Mouse (Mus musculus): Measurements from ENCODE around the gene Rasl11b. TPM values are rescaled to one million over a fixed set of nuclear protein-coding genes. Genes with fewer than 3 reads are reported as not detected.

Rasl11b gene
- total and polyA plus RNA-seq, 2 experiments from 2014 or later, result 2.6 to 10.6 TPM

DNA sequence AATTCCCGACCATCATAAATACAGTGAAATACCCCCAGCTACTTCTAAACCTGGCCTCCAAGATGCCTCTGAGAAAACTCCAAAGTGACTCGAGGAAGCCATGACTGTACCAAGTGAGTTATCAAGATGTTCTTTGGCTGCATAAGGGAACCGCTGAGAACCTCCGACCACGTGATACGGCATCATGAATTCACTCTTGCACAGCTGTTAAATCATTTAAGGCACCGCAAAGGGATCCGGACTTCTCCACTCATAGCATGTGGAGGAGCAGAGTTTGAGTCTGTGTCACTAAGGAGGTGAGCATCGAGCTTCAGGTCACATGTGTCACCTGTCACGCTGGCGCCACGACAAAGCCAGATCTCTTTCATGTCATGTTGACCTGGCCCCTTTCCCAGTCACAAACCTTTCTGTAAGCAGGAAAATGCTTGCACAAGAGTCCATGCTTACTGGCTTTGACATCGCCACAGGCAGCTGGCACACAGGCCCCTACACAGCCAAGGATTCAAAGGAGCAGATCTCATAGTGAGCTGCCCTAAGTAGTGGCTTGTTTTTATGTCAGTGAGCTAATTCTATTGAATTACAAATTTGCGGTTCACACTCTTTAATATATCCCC, 49.4 kb downstream of the Rasl11b start:
- Histone ChIP-seq H3K9ac (replicated peaks; ENCODE audit: low read length, poor library complexity, severe bottlenecking) (no peak overlapping the region), H3K4me3 (ENCODE audit: low read depth, low read length) (no peak overlapping the region), H3K27me3 (ENCODE audit: insufficient read depth, low read length) (no peaks in the 10 kb centered on the region), H3K9me3 (ENCODE audit: low read length) (no peaks in the 10 kb centered on the region), H3K4me1 (ENCODE audit: insufficient read depth, low read length) (no peaks in the 10 kb centered on the region), H3K4me2 (ENCODE audit: low read depth, low read length, poor library complexity, severe bottlenecking) (no peak overlapping the region), H3K36me3 (ENCODE audit: insufficient read depth, low read length) (no peaks in the 10 kb centered on the region), H3K27ac (ENCODE audit: low read depth, low read length) (no peak overlapping the region)
- DNase-seq (ENCODE audit: low spot score), result peak; percentile 60
- WGBS, result 83% methylated on average over 14 of the region's 14 CpGs
- no peak for ATAC-seq (ENCODE audit: low FRiP score)
- TF ChIP-seq CTCF (IDR thresholded peaks at IDR 0.05), result no peak

- ATAC-seq (ENCODE audit: low FRiP score) (no peak), DNase-seq (ENCODE audit: low spot score) (no peak)
- no peaks in the 10 kb centered on the region for H3K9me3 ChIP-seq (ENCODE audit: low read length)
- no peak overlapping the region for H3K4me2 ChIP-seq (ENCODE audit: low read depth, low read length, poor library complexity, severe bottlenecking)
- WGBS, result 89% methylated on average over 8 of the region's 8 CpGs
- H3K27me3 ChIP-seq (ENCODE audit: insufficient read depth, low read length), result no peaks in the 10 kb centered on the region
- no peak for TF ChIP-seq CTCF (IDR thresholded peaks at IDR 0.05)
- no peak overlapping the region for H3K27ac ChIP-seq (ENCODE audit: low read depth, low read length)
- H3K4me3 ChIP-seq (ENCODE audit: low read depth, low read length), result no peak overlapping the region
- H3K4me1 ChIP-seq (ENCODE audit: insufficient read depth, low read length), result no peaks in the 10 kb centered on the region
- H3K9ac ChIP-seq (replicated peaks; ENCODE audit: low read length, poor library complexity, severe bottlenecking), result no peak overlapping the region
- H3K36me3 ChIP-seq (ENCODE audit: insufficient read depth, low read length), result no peaks in the 10 kb centered on the region
Measured at GRCm38 (mm10) chr5:74245641-74246145, 50.6 kb downstream of the Rasl11b start.

DNA sequence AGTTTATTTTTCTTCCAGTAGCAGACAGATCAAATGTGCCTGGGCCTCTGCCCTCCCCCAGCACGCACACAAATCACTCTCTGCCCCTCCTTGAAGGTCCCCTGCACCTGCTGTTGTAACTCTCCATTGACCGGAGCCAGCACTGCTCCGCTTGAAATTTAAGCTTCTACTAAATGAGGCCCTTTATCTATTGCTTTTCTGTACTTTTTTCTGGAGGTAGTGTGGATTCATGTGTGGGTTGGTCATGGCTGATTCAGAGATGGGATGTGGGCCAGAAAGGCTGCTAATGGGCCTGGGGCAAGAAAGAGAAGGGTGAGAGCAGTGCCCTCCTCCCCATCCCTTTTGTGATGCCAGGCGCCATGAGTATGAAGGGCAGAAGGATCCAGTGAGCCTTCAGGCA, 51.4 kb downstream of the Rasl11b start:
- no peaks in the 10 kb centered on the region for H3K9me3 ChIP-seq (ENCODE audit: low read length)
- ATAC-seq (ENCODE audit: low FRiP score), result no peak
- H3K27me3 ChIP-seq (ENCODE audit: insufficient read depth, low read length), result no peaks in the 10 kb centered on the region
- no peaks in the 10 kb centered on the region for H3K36me3 ChIP-seq (ENCODE audit: insufficient read depth, low read length)
- 64% methylated on average over 4 of the region's 4 CpGs for WGBS
- no peak overlapping the region for H3K27ac ChIP-seq (ENCODE audit: low read depth, low read length)
- TF ChIP-seq CTCF (IDR thresholded peaks at IDR 0.05), result no peak
- no peak overlapping the region for H3K9ac ChIP-seq (replicated peaks; ENCODE audit: low read length, poor library complexity, severe bottlenecking)
- H3K4me2 ChIP-seq (ENCODE audit: low read depth, low read length, poor library complexity, severe bottlenecking), result no peak overlapping the region
- no peak for DNase-seq (ENCODE audit: low spot score)
- H3K4me3 ChIP-seq (ENCODE audit: low read depth, low read length), result no peak overlapping the region
- no peaks in the 10 kb centered on the region for H3K4me1 ChIP-seq (ENCODE audit: insufficient read depth, low read length)

GRCm38 (mm10) chr5:74246971-74247370, 51.9 kb downstream of the Rasl11b start:
- H3K4me2 ChIP-seq (ENCODE audit: low read depth, low read length, poor library complexity, severe bottlenecking), result no peak overlapping the region
- H3K9me3 ChIP-seq (ENCODE audit: low read length), result no peaks in the 10 kb centered on the region
- WGBS, result 88% methylated on average over 3 of the region's 3 CpGs
- DNase-seq (ENCODE audit: low spot score) (no peak), ATAC-seq (ENCODE audit: low FRiP score) (no peak)
- H3K4me1 ChIP-seq (ENCODE audit: insufficient read depth, low read length), result no peaks in the 10 kb centered on the region
- no peak overlapping the region for H3K9ac ChIP-seq (replicated peaks; ENCODE audit: low read length, poor library complexity, severe bottlenecking)
- no peaks in the 10 kb centered on the region for H3K27me3 ChIP-seq (ENCODE audit: insufficient read depth, low read length)
- TF ChIP-seq CTCF (IDR thresholded peaks at IDR 0.05), result no peak
- no peak overlapping the region for H3K4me3 ChIP-seq (ENCODE audit: low read depth, low read length)
- H3K36me3 ChIP-seq (ENCODE audit: insufficient read depth, low read length), result no peaks in the 10 kb centered on the region
- no peak overlapping the region for H3K27ac ChIP-seq (ENCODE audit: low read depth, low read length)

Other genes starting within 250 kb of the Rasl11b start
- 54.3 and 55.6 TPM in 2 replicates for gene Usp46, start 126.9 kb upstream of the Rasl11b start, total RNA-seq (2014; rRNA removed)
- 34.9 and 36.2 TPM in 2 replicates for gene Usp46, start 126.9 kb upstream of the Rasl11b start, polyA plus RNA-seq (2015; fragmentation: Nextera tagmentation; extraction: Ambion mirVana)

Data from midbrain, postnatal 0 days (tissue).